Mouse (Mus musculus): ENCODE results near the gene Tmeff1. TPM values are rescaled to one million over a fixed set of nuclear protein-coding genes. Genes with fewer than 3 reads are reported as not detected.

Tmeff1 gene
- total RNA-seq, 1 experiment, result 257 TPM

DNA sequence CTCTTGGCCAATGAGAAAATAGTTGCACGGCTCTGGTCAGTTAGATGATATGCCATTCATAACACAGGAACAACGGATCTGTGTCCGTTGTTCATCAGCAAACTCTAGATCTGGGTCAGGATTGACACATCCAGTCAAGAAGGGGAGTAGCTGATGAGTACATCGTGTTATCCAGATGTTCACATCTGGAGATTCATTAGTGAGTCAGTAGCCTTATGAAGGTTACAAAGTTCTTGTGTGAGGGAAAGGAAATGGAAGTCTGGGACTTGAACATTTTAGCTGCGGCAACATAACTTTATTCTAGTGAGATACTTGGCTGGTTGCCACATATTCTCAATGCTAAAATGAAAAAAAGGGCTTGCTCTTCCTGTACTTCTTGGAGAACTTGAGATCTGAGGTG, 87.9 kb downstream of the Tmeff1 start:
- Histone ChIP-seq H3K4me1 (ENCODE audit: control insufficient read depth in 2 of 2, insufficient read depth in 2 of 2, low read length in 2 of 2, poor library complexity in 1 of 2) (peaks cover 0 to 1% of the 10 kb centered on the region in 2 experiments; a peak in 2 of 4 replicates), H3K9ac (ENCODE audit: insufficient read depth, low read depth, low read length, poor library complexity, severe bottlenecking) (no peak overlapping the region), H3K27ac (ENCODE audit: insufficient read depth, low read depth, low read length, poor library complexity, severe bottlenecking) (no peak overlapping the region), H3K4me3 (ENCODE audit: insufficient read depth in 1 of 2, low read depth in 1 of 2, low read length in 2 of 2, poor library complexity in 1 of 2, severe bottlenecking in 1 of 2) (no peak overlapping the region), H3K9me3 (ENCODE audit: control insufficient read depth, insufficient read depth, low read depth, low read length) (no peaks in the 10 kb centered on the region), H3K36me3 (ENCODE audit: control insufficient read depth, insufficient read depth, low read length, poor library complexity, severe bottlenecking) (peaks cover 23% of the 10 kb centered on the region)
- TF ChIP-seq CHD2 (IDR thresholded peaks at IDR 0.05; ENCODE audit: low read depth, low read length) (no peak), HCFC1 (IDR thresholded peaks at IDR 0.05; ENCODE audit: borderline replicate concordance, insufficient read depth, low read length) (no peak), ZNF384 (IDR thresholded peaks at IDR 0.05; ENCODE audit: low read depth, low read length) (no peak), MAFK (IDR thresholded peaks at IDR 0.05; ENCODE audit: insufficient read depth, low read depth, low read length) (no peak), ZC3H11A (IDR thresholded peaks at IDR 0.05; ENCODE audit: borderline replicate concordance, low read depth, low read length) (no peak)
- DNase-seq (ENCODE audit: low read depth, low spot score), result no peak
- in situ Hi-C loops (cut with MboI; ENCODE audit: low sequenced_read_pairs in 2 of 2, unreplicated experiment in 2 of 2), result no loop called here

DNA sequence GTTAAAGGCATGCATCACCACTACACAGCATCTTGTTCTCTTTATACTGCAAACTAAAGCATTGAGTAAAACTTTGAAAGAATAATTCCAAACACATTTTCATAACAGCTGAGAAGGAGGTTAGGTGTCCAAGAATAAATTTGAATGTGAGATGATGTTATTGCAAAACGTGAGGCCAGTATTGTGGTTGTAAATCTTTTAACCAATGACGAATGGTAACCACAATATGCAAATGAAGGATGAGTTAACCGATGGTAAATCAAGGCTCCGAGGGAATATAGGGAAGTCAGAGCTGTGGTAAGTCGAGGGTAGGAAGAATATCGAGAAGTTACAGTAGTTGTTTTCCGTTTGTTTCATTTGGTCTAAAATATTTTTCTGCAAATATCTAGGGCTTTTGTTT, 89.4 kb downstream of the Tmeff1 start:
- H3K36me3 ChIP-seq (ENCODE audit: control insufficient read depth, insufficient read depth, low read length, poor library complexity, severe bottlenecking), result peaks cover 23% of the 10 kb centered on the region
- no peak for DNase-seq (ENCODE audit: low read depth, low spot score)
- in situ Hi-C loops (cut with MboI; ENCODE audit: low sequenced_read_pairs in 2 of 2, unreplicated experiment in 2 of 2), result no loop called here

DNA sequence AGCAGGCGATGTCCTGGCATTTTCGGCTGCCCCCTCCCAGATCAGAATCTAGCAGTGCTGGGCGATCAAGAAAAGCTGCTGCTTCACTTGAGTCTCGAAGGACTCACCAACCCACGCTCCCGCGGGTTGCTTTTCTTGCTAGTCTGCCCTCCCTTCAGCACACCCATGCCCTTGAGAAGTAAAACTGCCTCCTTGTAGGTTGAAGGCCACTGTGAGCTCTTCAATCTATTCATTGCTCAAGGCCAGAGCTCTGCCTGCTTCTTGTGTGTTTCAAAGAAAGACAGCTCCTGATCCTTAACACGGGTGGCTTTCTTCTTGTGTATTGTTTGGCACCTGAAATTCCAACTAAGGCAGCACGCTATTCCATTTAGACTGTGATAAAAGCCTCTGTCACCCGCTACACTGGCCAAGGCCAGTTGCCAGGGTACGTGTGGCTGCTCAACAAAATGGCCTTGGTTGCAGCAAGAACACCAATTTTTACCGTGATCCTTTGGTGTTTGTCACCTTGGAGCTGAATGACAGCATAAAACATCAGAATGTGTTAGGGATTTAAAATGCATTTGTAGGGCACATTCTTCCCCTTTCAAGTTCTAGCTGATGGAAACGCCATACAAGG, 91.7 kb downstream of the Tmeff1 start:
- Histone ChIP-seq H3K9me3 (ENCODE audit: control insufficient read depth, insufficient read depth, low read depth, low read length) (no peaks in the 10 kb centered on the region), H3K36me3 (ENCODE audit: control insufficient read depth, insufficient read depth, low read length, poor library complexity, severe bottlenecking) (peaks cover 14% of the 10 kb centered on the region), H3K4me3 (ENCODE audit: insufficient read depth in 1 of 2, low read depth in 1 of 2, low read length in 2 of 2, poor library complexity in 1 of 2, severe bottlenecking in 1 of 2) (no peak overlapping the region), H3K27ac (ENCODE audit: insufficient read depth, low read depth, low read length, poor library complexity, severe bottlenecking) (no peak overlapping the region), H3K4me1 (ENCODE audit: control insufficient read depth in 2 of 2, insufficient read depth in 2 of 2, low read length in 2 of 2, poor library complexity in 1 of 2) (peaks cover 1 to 2% of the 10 kb centered on the region in 2 experiments; a peak in 3 of 4 replicates), H3K9ac (ENCODE audit: insufficient read depth, low read depth, low read length, poor library complexity, severe bottlenecking) (no peak overlapping the region)
- DNase-seq (ENCODE audit: low read depth, low spot score), result no peak
- in situ Hi-C loops (cut with MboI; ENCODE audit: low sequenced_read_pairs in 2 of 2, unreplicated experiment in 2 of 2), result no loop called here
- no peak for TF ChIP-seq MAFK (IDR thresholded peaks at IDR 0.05; ENCODE audit: insufficient read depth, low read depth, low read length)

More for the DNA sequence above, 89.4 kb downstream of the Tmeff1 start:
- H3K4me3 ChIP-seq (ENCODE audit: insufficient read depth in 1 of 2, low read depth in 1 of 2, low read length in 2 of 2, poor library complexity in 1 of 2, severe bottlenecking in 1 of 2), result no peak overlapping the region
- no peak for TF ChIP-seq HCFC1 (IDR thresholded peaks at IDR 0.05; ENCODE audit: borderline replicate concordance, insufficient read depth, low read length)
- H3K4me1 ChIP-seq (ENCODE audit: control insufficient read depth in 2 of 2, insufficient read depth in 2 of 2, low read length in 2 of 2, poor library complexity in 1 of 2), result peaks cover under 1 to 1% of the 10 kb centered on the region in 2 experiments; a peak in 2 of 4 replicates
- H3K9me3 ChIP-seq (ENCODE audit: control insufficient read depth, insufficient read depth, low read depth, low read length), result no peaks in the 10 kb centered on the region
- H3K27ac ChIP-seq (ENCODE audit: insufficient read depth, low read depth, low read length, poor library complexity, severe bottlenecking), result no peak overlapping the region
- no peak overlapping the region for H3K9ac ChIP-seq (ENCODE audit: insufficient read depth, low read depth, low read length, poor library complexity, severe bottlenecking)

DNA sequence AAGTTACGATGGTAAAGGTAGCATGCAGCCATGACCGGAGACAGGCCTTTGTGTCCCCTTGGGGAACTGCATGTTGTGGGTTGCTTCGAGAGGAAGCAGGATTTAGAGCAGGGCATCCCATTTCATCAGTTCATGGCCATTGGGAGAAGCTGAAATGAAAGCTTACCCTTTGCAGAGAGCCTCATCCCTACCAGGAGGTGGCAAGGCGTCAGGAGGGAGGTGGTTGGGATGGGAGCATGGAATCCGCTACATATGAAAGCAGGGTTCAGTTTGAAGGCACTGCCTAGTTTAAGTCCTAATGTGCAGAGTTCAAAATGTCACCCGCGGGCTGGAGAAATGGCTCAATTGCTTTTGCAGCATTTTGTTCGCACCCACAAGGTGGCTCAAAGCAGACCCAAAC, 92.3 kb downstream of the Tmeff1 start:
- in situ Hi-C loops (cut with MboI; ENCODE audit: low sequenced_read_pairs in 2 of 2, unreplicated experiment in 2 of 2), result no loop called here
- H3K9ac ChIP-seq (ENCODE audit: insufficient read depth, low read depth, low read length, poor library complexity, severe bottlenecking), result no peak overlapping the region
- DNase-seq (ENCODE audit: low read depth, low spot score), result no peak
- 0 out of 2 replicates have a peak, but pooled peaks cover under 1% of the 10 kb centered on the region for H3K9me3 ChIP-seq (ENCODE audit: control insufficient read depth, insufficient read depth, low read depth, low read length)
- TF ChIP-seq ZC3H11A (IDR thresholded peaks at IDR 0.05; ENCODE audit: borderline replicate concordance, low read depth, low read length) (no peak), HCFC1 (IDR thresholded peaks at IDR 0.05; ENCODE audit: borderline replicate concordance, insufficient read depth, low read length) (no peak), CHD2 (IDR thresholded peaks at IDR 0.05; ENCODE audit: low read depth, low read length) (no peak), MAFK (IDR thresholded peaks at IDR 0.05; ENCODE audit: insufficient read depth, low read depth, low read length) (no peak), ZNF384 (IDR thresholded peaks at IDR 0.05; ENCODE audit: low read depth, low read length) (no peak)
- peaks cover 1 to 2% of the 10 kb centered on the region in 2 experiments; a peak in 3 of 4 replicates for H3K4me1 ChIP-seq (ENCODE audit: control insufficient read depth in 2 of 2, insufficient read depth in 2 of 2, low read length in 2 of 2, poor library complexity in 1 of 2)
- peaks cover 9% of the 10 kb centered on the region for H3K36me3 ChIP-seq (ENCODE audit: control insufficient read depth, insufficient read depth, low read length, poor library complexity, severe bottlenecking)
- H3K27ac ChIP-seq (ENCODE audit: insufficient read depth, low read depth, low read length, poor library complexity, severe bottlenecking), result no peak overlapping the region
- H3K4me3 ChIP-seq (ENCODE audit: insufficient read depth in 1 of 2, low read depth in 1 of 2, low read length in 2 of 2, poor library complexity in 1 of 2, severe bottlenecking in 1 of 2), result no peak overlapping the region

DNA sequence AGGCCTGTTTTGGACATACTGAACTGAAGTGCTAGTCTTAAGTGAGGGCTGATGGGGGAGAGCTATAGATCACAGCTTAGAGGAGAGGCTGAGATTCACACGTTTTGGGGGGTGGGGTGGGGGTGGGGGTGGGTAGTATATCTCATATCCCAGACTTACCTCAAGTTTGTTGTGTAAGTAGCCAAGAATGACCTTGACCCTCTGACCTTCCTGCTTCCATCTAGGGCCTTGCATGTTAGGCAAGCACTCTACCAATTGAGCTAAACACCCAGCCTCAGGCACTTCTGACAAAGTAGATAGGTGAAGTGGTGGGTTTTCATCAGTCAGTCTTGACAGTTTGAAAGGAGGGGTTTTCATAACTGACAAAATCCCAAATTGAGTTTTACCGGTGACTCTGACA, 92.8 kb downstream of the Tmeff1 start:
- peaks cover 1 to 2% of the 10 kb centered on the region in 2 experiments; a peak in 3 of 4 replicates for H3K4me1 ChIP-seq (ENCODE audit: control insufficient read depth in 2 of 2, insufficient read depth in 2 of 2, low read length in 2 of 2, poor library complexity in 1 of 2)
- 0 out of 2 replicates have a peak, but pooled peaks cover 5% of the 10 kb centered on the region for H3K9me3 ChIP-seq (ENCODE audit: control insufficient read depth, insufficient read depth, low read depth, low read length)
- TF ChIP-seq ZC3H11A (IDR thresholded peaks at IDR 0.05; ENCODE audit: borderline replicate concordance, low read depth, low read length) (no peak), ZNF384 (IDR thresholded peaks at IDR 0.05; ENCODE audit: low read depth, low read length) (no peak), HCFC1 (IDR thresholded peaks at IDR 0.05; ENCODE audit: borderline replicate concordance, insufficient read depth, low read length) (no peak), CHD2 (IDR thresholded peaks at IDR 0.05; ENCODE audit: low read depth, low read length) (no peak), MAFK (IDR thresholded peaks at IDR 0.05; ENCODE audit: insufficient read depth, low read depth, low read length) (no peak)
- no peak overlapping the region for H3K4me3 ChIP-seq (ENCODE audit: insufficient read depth in 1 of 2, low read depth in 1 of 2, low read length in 2 of 2, poor library complexity in 1 of 2, severe bottlenecking in 1 of 2)
- H3K9ac ChIP-seq (ENCODE audit: insufficient read depth, low read depth, low read length, poor library complexity, severe bottlenecking), result no peak overlapping the region
- peaks cover 10% of the 10 kb centered on the region for H3K36me3 ChIP-seq (ENCODE audit: control insufficient read depth, insufficient read depth, low read length, poor library complexity, severe bottlenecking)
- DNase-seq (ENCODE audit: low read depth, low spot score), result no peak
- H3K27ac ChIP-seq (ENCODE audit: insufficient read depth, low read depth, low read length, poor library complexity, severe bottlenecking), result no peak overlapping the region
- in situ Hi-C loops (cut with MboI; ENCODE audit: low sequenced_read_pairs in 2 of 2, unreplicated experiment in 2 of 2), result no loop called here
